Mouse (Mus musculus): ENCODE results near the gene Sgsm2.
"Not testable (repeated sequence)": the region's sequence is repeated elsewhere in the genome, so short reads cannot be mapped to it uniquely, and the experiment has no call there.

Gene Sgsm2

DNA sequence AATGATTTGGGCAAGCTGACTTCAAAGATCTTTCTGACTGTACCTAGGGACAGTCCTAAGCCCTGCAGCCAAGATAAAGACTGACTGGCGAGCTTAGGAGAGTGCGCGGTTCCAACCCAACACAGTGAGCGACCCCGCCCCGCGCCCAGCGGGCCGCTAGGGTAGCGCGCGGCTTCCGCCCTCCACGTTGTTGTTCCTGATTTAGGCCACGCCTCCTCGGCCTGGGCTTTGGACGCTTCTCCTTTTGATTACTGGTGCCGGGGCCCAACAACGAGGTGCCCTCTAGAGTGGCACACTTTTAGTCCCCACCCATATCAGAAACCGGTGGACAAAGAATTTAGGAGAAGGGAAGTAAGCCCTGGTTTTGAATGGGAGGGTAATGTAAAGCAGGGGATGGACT is 67.0 kb downstream of the Sgsm2 start:
- peak; percentile 89 to 94 for DNase-seq (ENCODE audit: low spot score in 2 of 2)

GRCm38 (mm10) chr11:74828965-74829550 is 67.8 kb downstream of the Sgsm2 start:
- no peak for DNase-seq (ENCODE audit: low spot score in 2 of 2)

- DNase-seq (ENCODE audit: low spot score in 2 of 2): peak in 1 of 2 experiments; percentile 69
Measured at GRCm38 (mm10) chr11:74828404-74828931, 68.4 kb downstream of the Sgsm2 start.

- DNase-seq (ENCODE audit: low spot score in 2 of 2): no peak
Measured at GRCm38 (mm10) chr11:74827791-74828403, 69.0 kb downstream of the Sgsm2 start.

DNA sequence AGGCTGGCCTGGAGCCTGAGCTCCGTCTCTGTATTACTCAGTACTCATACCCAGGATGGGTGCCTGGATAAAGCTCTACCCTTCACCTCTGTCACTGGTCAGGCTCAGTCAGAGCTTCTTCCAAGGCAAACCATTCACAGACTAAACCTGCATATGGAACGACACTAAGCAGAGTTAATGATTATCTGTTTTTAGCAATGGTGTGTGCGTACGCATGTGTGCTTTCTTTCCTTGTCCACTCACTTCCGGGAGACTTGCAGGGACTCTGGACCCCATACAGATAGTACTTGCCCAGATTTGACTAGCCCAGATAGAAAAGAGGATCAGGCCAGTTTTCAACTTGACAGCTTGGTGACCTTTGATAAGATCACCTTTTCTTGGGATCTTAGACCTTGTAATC is 70.2 kb downstream of the Sgsm2 start:
- DNase-seq (ENCODE audit: low spot score in 2 of 2): no peak

DNA sequence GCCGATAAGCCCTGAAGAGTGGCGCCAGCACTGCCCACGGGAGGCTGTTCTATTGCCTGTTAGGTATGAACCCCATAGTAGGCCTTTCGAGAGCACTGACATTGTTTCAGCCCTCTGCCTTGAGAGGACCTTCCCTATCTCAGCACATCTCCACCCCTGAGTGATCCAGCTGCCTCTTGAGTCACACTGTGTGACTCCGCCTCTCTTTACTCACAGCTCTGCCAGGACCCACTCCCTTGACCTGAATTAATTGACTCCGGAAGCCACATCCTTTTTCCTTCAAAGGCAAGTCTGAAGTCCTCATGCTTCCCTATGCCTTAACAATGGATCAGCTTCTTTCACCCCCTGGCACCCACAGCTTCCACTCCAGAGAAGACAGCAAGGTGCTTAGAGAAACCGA is 70.7 kb downstream of the Sgsm2 start:
- DNase-seq (ENCODE audit: low spot score in 2 of 2): no peak

DNA sequence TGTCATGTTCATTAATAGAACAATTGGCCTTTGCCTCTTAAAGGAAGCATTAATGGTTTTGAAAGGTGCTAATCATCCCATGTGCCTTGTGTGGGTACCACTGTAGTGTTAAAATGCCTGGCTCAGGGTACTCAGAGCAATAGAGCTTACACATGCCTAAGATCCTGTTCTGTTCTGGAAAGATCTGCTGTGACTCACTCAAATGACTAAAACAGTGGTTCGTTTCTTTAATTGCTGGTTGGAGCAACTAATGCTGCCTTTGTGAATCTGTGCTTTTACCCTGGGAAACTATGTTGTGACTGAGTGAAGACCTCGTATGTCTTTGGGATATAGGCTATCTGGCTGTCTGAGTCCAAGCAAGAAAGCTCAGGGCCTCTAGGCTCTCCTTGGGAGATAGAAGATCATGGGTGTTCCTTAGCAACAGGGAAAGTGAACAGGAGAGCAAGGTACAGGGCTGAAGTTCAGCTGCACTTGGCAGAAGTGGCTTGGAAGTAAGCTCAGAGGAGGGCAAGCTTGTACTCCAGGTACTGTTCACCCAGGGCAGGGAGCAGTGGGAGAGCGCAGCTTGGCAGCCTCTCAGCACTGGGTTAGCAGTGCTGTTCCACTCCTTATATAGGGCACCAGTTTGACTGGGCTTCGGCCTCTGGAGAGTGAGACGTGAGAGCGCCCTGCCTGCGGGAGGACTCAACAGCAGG is 74.0 kb downstream of the Sgsm2 start:
- no peak for DNase-seq (ENCODE audit: low spot score in 2 of 2)

DNA sequence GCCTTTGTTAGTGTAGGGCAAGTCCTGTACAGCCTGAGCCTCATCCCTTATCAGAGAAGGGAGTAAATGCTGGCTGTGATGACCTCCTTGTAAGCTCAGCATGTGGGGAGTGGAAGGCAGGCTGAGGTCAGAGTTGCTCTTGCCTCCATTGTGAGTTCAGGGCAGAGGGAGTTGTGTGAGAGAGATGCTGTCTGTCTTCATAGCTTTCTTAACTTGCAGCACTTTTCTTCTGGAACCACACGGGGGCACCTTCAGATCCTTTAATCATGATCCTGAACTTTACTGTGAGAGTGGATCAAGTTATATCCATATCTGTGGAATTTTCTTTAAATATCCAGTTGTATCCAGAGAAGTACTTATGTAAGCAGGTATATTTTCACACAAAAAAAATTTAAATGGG is 75.4 kb downstream of the Sgsm2 start:
- no peak for DNase-seq (ENCODE audit: low spot score in 2 of 2)

DNA sequence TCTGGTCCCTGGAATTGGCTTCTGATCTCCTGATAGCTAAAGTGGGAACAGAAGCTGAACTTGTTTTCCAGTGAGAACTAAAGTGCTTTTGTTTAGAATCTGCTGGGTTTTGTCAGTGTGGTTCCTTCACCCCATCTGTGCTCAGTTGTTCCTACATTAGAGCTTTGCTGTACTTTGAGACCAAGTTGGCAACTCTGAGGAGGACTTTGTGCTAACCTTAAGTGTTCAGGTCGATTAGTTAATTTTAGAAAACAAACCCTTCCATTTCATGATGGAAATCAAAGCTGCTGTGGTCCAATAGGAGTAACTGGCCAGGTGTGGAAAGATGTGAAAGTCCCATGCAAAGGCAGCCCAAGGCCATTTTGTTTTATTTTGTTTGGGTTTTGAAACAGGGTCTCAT is 75.9 kb downstream of the Sgsm2 start:
- no peak for DNase-seq (ENCODE audit: low spot score in 2 of 2)

GRCm38 (mm10) chr11:74815795-74816194 is 81.1 kb downstream of the Sgsm2 start:
- no peak for DNase-seq (ENCODE audit: low spot score in 2 of 2)

GRCm38 (mm10) chr11:74811538-74811937 is 85.3 kb downstream of the Sgsm2 start:
- no peak for DNase-seq (ENCODE audit: low spot score in 2 of 2)

DNA sequence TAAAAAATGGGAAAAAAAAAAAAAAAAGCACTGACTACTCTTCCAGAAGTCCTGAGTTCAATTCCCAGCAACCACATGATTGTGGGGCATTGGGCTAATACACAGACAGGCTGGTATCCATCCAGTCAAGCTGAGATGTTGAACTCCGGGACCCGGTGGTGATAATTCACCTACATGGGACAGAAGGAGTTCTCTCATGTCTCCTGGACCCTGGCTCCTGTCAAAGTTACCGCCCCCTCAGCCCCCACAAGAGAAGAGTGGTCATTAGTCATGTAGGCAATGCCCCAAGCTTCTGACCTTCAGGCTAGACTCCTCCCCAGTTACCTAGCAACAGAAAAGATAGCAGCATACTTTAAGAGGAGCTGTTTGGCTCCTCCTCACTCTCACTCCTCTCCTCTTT is 85.8 kb downstream of the Sgsm2 start:
- DNase-seq (ENCODE audit: low spot score in 2 of 2): not testable (repeated sequence)

DNA sequence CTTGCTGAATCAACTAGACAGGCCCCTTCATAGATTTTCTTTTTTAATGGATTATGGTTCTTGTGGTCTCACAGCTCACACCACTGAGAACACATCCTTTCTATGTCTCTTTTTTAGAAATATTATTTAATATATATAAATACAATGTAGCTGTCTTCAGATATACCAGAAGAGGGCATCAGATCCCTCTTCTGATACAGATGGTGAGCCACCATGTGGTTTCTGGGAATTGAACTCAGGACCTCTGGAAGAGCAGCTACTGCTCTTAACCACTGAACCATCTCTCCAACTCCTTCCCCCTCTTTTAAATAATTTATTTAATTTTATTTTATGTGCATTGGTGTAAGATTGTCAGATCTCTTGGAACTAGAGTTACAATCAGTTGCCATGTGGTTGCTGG is 86.7 kb downstream of the Sgsm2 start:
- no peak for DNase-seq (ENCODE audit: low spot score in 2 of 2)

- no peak for DNase-seq (ENCODE audit: low spot score in 2 of 2)
Measured at GRCm38 (mm10) chr11:74808251-74808853, 88.5 kb downstream of the Sgsm2 start.

- DNase-seq (ENCODE audit: low spot score in 2 of 2): no peak
Measured at GRCm38 (mm10) chr11:74807246-74807882, 89.5 kb downstream of the Sgsm2 start.

DNA sequence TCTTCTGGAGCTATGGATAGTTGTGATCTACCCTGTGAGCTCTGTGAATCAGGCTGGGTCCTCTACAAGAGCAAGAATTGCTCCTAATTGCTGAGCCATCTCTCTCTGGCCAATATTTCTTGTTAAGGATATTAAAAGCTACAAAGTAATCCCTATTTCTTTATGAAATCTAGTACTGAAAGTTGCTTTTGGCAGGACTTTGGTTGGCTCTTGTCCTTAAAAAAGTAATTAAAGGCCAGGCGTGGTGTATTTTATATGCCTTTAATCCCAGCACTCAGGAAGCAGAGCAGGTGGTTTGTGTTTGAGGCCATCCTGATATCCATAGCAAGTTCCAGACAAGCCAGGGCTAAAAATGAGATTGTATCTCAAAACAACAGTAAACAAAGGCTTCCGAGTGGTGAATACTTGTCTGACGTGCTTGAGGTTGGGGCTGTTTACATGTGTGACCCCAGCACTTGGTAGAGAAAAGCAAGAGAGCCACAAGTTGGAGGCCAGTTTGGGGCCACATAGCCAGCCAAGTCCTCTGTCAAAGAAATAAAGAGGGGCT is 92.7 kb downstream of the Sgsm2 start:
- no peak for DNase-seq (ENCODE audit: low spot score in 2 of 2)

DNA sequence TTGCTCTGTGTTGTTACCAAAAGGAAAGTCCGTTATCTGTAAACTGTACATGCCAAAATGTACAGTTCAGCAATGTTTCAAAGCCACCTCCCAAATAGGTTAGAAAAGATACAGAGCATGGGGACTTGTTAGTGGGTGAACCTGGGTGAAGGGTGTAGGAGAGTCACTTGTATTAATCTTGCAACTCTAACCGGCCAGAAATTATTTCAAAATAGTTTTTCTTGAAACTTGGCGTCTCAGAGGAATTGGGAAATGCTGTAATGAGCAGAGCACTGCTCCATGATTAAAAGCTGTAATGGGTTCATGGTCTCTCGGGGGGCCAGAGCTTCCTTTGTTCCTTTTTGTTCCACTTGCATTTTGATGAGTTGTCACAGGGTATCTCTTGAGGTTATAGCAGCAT is 96.2 kb downstream of the Sgsm2 start:
- DNase-seq (ENCODE audit: low spot score in 2 of 2): no peak
